Mouse (Mus musculus): ENCODE data around the gene Gm10112. TPM values are rescaled to one million over a fixed set of nuclear protein-coding genes. Genes with fewer than 3 reads are reported as not detected.

The Gm10112 gene
- not detected in 2 replicates for polyA plus RNA-seq (2012; rRNA removed)

DNA sequence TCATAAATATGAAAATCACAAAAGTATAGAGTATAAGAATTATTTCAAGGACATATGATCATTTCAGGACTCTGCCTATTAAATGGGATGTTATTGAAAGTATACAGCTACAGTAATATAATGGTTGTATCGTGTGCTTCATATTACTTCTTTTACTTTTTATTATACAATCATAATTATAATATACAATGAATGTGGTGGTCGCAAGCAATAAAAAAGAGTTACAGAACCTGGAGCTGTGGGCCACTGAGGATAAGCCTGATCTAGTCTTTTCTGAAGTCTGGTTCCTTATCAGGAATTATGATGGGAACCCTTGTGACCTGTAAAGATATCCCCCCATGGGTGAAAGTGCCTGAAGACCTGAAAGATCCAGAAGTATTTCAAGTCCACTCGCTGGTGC lies at the start of gene Gm10112:
TSS of gene Gm10112 (plus strand) at position 301 of the 400 bp plus-strand sequence.
- DNase-seq (ENCODE audit: extremely low spot score in 1 of 2, low spot score in 1 of 2): no peak

DNA sequence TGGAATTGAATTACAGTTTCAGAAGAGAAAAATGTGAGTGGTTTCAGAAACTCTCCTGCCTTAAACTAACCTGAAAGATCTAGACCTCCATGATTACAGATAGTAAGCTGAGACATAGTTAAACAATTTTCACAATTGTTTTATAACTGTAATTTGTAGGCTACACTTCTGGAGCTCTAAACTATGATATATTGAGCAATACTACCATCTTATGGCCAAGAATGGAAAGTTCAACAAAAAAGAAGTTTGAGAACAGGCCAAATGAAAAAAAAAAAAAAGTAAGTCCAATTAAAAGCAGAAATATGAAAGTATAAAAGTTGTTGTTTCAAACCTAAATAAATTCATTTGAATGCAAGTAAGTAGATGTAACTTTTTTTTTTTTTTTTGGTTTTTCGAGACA lies 21.4 kb downstream of the Gm10112 start:
- DNase-seq (ENCODE audit: extremely low spot score in 1 of 2, low spot score in 1 of 2): peak in 1 of 2 experiments; percentile 2

DNA sequence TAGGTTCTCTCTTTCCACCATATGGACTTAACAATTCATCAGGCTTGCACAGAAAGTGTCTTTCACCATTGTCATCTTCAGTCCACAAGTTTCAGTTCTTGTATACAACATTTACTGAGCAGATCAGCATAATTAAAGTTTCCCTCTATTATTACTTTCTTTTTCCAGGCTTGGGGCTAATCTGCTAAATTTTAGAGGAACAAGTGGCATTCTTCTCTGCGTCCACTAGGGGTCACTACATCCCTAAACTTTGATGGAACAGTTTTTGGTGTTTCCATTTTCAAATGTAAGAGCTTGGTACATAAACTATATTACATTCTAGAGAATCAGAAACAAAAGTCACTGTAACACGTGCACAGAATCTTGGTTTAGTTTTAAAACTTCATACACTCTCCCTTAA lies 28.2 kb downstream of the Gm10112 start:
- peak in 1 of 2 experiments; percentile 45 for DNase-seq (ENCODE audit: extremely low spot score in 1 of 2, low spot score in 1 of 2)

DNA sequence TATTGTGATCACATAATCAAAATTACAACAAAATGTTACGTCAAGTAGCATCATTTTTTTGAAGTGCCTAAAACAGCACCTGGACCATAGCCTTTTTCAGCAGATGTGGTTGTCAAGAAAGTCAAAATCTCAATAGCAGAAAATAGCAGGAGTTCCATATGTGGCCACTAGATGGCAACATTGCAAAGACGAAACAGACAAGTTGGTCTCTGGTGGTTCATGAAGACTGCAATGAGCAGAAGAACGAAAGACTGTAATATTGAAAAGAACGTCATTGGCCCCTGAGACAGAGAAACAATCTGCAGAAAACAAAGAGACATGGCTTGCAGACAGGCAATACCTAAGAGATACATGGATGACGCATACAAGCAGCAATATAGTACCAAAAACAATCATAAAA lies 42.1 kb downstream of the Gm10112 start:
- peak; percentile 18 to 77 for DNase-seq (ENCODE audit: extremely low spot score in 1 of 2, low spot score in 1 of 2)

Other genes with a start within 250 kb of the Gm10112 start
- gene Cylc1, start 57.9 kb upstream of the Gm10112 start, polyA plus RNA-seq (2012; rRNA removed): not detected in 2 replicates

All from frontal cortex, adult 2 months (tissue).